Mouse (Mus musculus) midbrain, postnatal 0 days (tissue): Measurements from ENCODE around the gene Phldb2. TPM values are rescaled to one million over a fixed set of nuclear protein-coding genes. Genes with fewer than 3 reads are reported as not detected.

Experiments
- ATAC-seq: fragments of 200-750 bp; cut with Nextera tagmentation; 2 replicates; pipeline ENCODE4 v1.8.0; 2017; ENCODE audit warnings: moderate number of reproducible peaks, mild to moderate bottlenecking, moderate TSS enrichment, moderate library complexity; ENCODE audit not compliant: low FRiP score
- DNase-seq: peaks from one replicate; pipeline ENCODE4 v3.0.0-alpha.2; 2015; ENCODE audit warnings: low spot score
- H3K27ac ChIP-seq: fragments of 300-500 bp; sonication (generic); 2 replicates; pipeline ENCODE4 v1.5.1; 2014; ENCODE audit warnings: low read depth, mild to moderate bottlenecking, low read length, mixed read lengths
- H3K27me3 ChIP-seq: fragments of 300-500 bp; sonication (generic); 2 replicates; pipeline ENCODE4 v1.6.1; 2014; ENCODE audit warnings: low read length, control low read depth, mixed read lengths; ENCODE audit not compliant: insufficient read depth
- H3K36me3 ChIP-seq: fragments of 300-500 bp; sonication (generic); 2 replicates; pipeline ENCODE4 v1.6.1; 2014; ENCODE audit warnings: low read length, control low read depth, mixed read lengths; ENCODE audit not compliant: insufficient read depth
- H3K4me1 ChIP-seq: fragments of 300-500 bp; sonication (generic); 2 replicates; pipeline ENCODE4 v1.6.1; 2014; ENCODE audit warnings: mild to moderate bottlenecking, control low read depth, antibody characterized with exemption, low read length, mixed read lengths; ENCODE audit not compliant: insufficient read depth
- H3K4me2 ChIP-seq: fragments of 300-500 bp; sonication (generic); 2 replicates; pipeline ENCODE4 v1.6.1; 2014; ENCODE audit warnings: low read depth, mild to moderate bottlenecking, low read length, mixed read lengths; ENCODE audit not compliant: poor library complexity, severe bottlenecking
- H3K4me3 ChIP-seq: fragments of 300-500 bp; sonication (generic); 2 replicates; pipeline ENCODE4 v1.5.1; 2014; ENCODE audit warnings: low read depth, mild to moderate bottlenecking, low read length, moderate library complexity
- H3K9ac ChIP-seq: fragments of 300-500 bp; sonication (generic); replicated peaks from 2 replicates; pipeline ENCODE4 v1.6.1; 2014; ENCODE audit warnings: mild to moderate bottlenecking, low read length, moderate library complexity, mixed read lengths; ENCODE audit not compliant: poor library complexity, severe bottlenecking
- H3K9me3 ChIP-seq: fragments of 300-500 bp; sonication (generic); 2 replicates; pipeline ENCODE4 v1.6.1; 2016; ENCODE audit warnings: low read length, control low read depth
- CTCF ChIP-seq: IDR thresholded peaks from 2 replicates; pipeline ENCODE4 v1.5.1; 2016; ENCODE audit warnings: antibody characterized with exemption, mild to moderate bottlenecking
- WGBS: fragments of 180-500 bp; shearing (Covaris S2); extraction: QIAGEN DNeasy Blood & Tissue Kit; methylation state at CpG from one replicate; pipeline ENCODE4 v1.1.7; 2014; 5-methylcytosine and 5-hydroxymethylcytosine counted together
- polyA plus RNA-seq: library from polyadenylated mRNA; unstranded; fragments of >200 nt; fragmentation: Nextera tagmentation; extraction: Ambion mirVana; gene quantifications from 2 replicates; pipeline ENCODE4 v1.2.1, GENCODE M21; 2015
- total RNA-seq: library from RNA; depleted of rRNA; stranded (reverse); fragments of >200 nt; gene quantifications from 2 replicates; pipeline ENCODE4 v1.2.3, GENCODE M21; 2014

Phldb2 gene
- total and polyA plus RNA-seq, 2 experiments from 2014 or later: 4.2 to 4.5 TPM

DNA sequence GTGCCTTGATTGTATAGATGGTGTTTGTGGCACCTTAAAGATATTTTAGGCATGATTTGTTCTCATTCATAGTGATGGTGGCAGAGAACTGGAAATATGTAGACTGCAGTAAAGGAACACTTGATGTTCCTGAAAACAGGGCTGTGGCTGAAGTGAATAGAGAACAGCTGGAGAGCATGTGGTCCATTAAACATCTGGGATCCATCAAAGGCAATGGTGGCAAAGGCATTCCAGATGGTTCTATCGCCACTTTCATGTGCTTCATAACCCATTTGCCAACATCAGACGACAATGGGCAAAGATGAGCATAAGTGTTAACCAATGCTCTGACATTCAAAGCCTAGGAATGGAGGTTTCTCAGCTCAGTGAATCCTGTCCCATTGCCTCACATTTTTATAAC lies 56.8 kb downstream of the Phldb2 start:
- Histone ChIP-seq H3K9me3 (no peaks in the 10 kb centered on the region), H3K4me3 (no peak overlapping the region), H3K27me3 (no peaks in the 10 kb centered on the region), H3K4me2 (no peak overlapping the region), H3K4me1 (no peaks in the 10 kb centered on the region), H3K36me3 (no peaks in the 10 kb centered on the region), H3K9ac (no peak overlapping the region), H3K27ac (no peak overlapping the region)
- ATAC-seq: no peak
- DNase-seq: no peak
- TF ChIP-seq CTCF: no peak
- 84% methylated on average over 2 of the region's 2 CpGs for WGBS

DNA sequence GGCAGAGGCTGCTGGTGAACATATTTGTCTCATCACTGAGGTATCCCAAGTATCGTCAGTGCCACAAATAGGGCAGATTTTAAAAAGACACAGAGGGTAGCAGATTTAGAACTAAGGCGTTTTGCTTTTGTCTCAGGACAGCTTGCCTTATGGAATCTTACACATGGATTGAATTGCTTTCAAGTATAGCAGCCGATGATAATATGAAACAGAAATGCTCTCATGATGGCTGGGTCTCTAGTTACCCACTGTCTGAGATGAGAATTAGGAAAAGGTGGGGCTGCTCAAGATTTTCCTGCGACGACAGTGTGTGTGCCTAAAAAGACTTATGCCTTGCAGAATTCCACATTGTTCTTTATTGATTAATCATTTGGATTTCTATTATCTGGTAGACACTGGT lies 58.4 kb downstream of the Phldb2 start:
- 84% methylated on average over 5 of the region's 5 CpGs for WGBS
- no peaks in the 10 kb centered on the region for H3K27me3 ChIP-seq
- ATAC-seq (no peak), DNase-seq (no peak)
- H3K9ac ChIP-seq: no peak overlapping the region
- no peak for TF ChIP-seq CTCF
- H3K36me3 ChIP-seq: no peaks in the 10 kb centered on the region
- no peak overlapping the region for H3K27ac ChIP-seq
- H3K4me2 ChIP-seq: no peak overlapping the region
- no peak overlapping the region for H3K4me3 ChIP-seq
- no peaks in the 10 kb centered on the region for H3K9me3 ChIP-seq
- H3K4me1 ChIP-seq: no peaks in the 10 kb centered on the region

DNA sequence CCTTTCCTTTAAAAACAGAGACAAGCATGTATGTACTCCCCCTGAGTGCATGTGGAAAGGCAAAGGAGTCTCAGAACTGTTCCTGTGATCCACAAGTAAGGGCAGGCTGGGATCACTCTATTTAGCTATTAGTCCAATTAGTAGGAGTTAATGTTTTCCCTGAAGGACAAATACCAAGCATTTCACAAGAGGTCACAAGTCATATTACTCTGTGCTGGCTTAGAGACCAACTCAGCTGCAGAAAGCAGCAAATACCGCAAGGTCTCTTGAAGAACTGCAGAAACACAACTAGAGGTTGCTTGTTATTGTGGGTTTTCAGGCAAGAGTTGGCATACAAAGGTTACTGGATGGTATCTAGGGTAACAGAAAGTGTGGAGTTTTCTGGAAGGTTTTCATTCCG lies 59.6 kb downstream of the Phldb2 start:
- Histone ChIP-seq H3K9me3 (no peaks in the 10 kb centered on the region), H3K27ac (no peak overlapping the region), H3K27me3 (no peaks in the 10 kb centered on the region), H3K9ac (no peak overlapping the region), H3K36me3 (no peaks in the 10 kb centered on the region), H3K4me1 (no peaks in the 10 kb centered on the region), H3K4me3 (no peak overlapping the region), H3K4me2 (no peak overlapping the region)
- ATAC-seq: no peak
- no peak for TF ChIP-seq CTCF
- no peak for DNase-seq
- 93% methylated on average over 2 of the region's 2 CpGs for WGBS

DNA sequence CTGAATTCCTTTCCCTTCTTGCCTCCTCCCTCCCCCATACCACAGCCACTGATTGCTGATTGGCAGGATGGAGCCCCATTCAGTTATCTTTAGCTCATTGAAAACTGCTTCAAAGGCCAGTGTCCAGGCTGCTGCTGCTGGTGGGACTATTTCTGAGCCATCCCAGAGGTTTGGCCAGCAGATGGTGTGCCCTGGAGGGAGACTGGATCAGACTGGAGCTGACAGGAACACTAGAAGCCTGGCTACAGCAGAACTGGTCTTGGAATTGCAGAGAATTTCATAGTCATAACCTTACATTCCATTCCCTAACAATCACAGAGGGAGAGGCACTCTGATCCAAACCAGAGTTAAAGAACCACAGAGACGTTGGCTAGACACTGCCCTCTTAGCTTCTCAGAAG lies 60.5 kb downstream of the Phldb2 start:
- Histone ChIP-seq H3K9ac (no peak overlapping the region), H3K4me3 (no peak overlapping the region), H3K27ac (no peak overlapping the region), H3K27me3 (no peaks in the 10 kb centered on the region), H3K4me2 (no peak overlapping the region), H3K36me3 (no peaks in the 10 kb centered on the region), H3K4me1 (no peaks in the 10 kb centered on the region), H3K9me3 (no peaks in the 10 kb centered on the region)
- no peak for ATAC-seq
- TF ChIP-seq CTCF: no peak
- no peak for DNase-seq
- WGBS: 44% methylated on average over 1 of the region's 1 CpGs

DNA sequence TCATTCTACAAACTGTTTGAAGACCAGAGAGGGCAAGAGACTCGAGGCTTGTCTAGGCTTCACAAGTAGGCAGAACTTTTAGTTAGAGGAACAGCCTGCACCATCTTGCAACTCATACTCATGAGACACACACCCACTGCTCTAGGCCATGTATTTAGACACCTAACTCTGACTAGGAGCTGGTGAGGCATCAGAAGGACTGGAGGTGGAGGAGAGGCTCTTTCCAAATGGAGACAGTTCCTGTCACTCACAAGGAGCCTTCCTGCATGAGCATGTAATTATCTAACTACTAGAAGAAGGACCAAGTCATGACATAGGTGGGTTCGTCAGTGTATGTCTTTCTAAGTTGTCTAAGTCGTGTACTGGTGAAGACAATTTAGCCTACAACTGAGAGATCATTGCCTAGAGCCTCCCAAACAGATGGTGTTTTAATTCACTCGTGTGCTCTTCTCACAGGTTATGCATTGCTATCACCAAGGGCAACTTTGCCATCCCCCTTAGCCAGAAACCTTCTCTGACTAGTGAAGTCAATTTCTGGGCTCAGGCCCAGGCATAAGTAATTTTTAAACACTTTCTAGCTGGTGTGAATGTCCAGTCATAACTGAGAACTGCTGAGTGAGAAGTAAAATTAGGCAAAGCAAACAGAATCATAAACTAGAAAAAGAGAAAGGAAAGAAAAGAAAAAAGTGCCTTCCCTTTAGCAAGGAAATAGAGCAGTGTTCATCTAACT lies 62.8 kb downstream of the Phldb2 start:
- no peak overlapping the region for H3K27ac ChIP-seq
- H3K4me2 ChIP-seq: no peak overlapping the region
- H3K36me3 ChIP-seq: no peaks in the 10 kb centered on the region
- H3K9ac ChIP-seq: no peak overlapping the region
- no peaks in the 10 kb centered on the region for H3K27me3 ChIP-seq
- ATAC-seq (no peak), DNase-seq (no peak)
- no peak overlapping the region for H3K4me3 ChIP-seq
- WGBS: 77% methylated on average over 4 of the region's 4 CpGs
- TF ChIP-seq CTCF: no peak
- H3K9me3 ChIP-seq: no peaks in the 10 kb centered on the region
- no peaks in the 10 kb centered on the region for H3K4me1 ChIP-seq

DNA sequence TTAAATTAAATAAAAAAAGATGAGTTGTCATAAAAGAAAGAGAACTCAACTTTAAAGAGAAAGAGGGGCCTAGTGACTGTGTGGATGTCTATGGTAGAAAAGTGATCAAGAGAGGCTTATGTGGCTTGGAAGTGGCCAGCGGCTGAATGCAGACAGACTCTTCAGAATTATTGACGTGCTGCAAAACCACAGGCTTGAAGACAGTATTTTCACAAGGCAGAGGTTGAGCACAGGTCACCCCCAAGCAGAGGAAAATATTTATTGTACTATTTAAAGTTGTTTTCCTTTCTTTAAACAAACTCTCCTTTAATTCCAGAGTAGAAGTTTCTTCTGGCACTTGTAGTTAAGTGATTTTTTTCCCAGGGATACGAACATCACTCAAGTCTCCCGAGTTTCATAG lies 63.8 kb downstream of the Phldb2 start:
- H3K9me3 ChIP-seq: no peaks in the 10 kb centered on the region
- no peaks in the 10 kb centered on the region for H3K27me3 ChIP-seq
- ATAC-seq (no peak), DNase-seq (no peak)
- H3K4me2 ChIP-seq: no peak overlapping the region
- WGBS: 79% methylated on average over 4 of the region's 4 CpGs
- H3K9ac ChIP-seq: no peak overlapping the region
- no peaks in the 10 kb centered on the region for H3K36me3 ChIP-seq
- TF ChIP-seq CTCF: no peak
- no peaks in the 10 kb centered on the region for H3K4me1 ChIP-seq
- no peak overlapping the region for H3K4me3 ChIP-seq
- H3K27ac ChIP-seq: no peak overlapping the region
